Mouse (Mus musculus): ENCODE data around the gene Serpina9. TPM values are rescaled to one million over a fixed set of nuclear protein-coding genes. Genes with fewer than 3 reads are reported as not detected.

The Serpina9 gene
- 1.4 and 2.7 TPM in 2 replicates for polyA plus RNA-seq (2012; rRNA removed)

GRCm38 (mm10) chr12:104013620-104014019 is at the start of gene Serpina9:
Gene Serpina9, minus strand, starts transcription at chr12:104013755.
- Histone ChIP-seq H3K4me3 (replicated peaks; ENCODE audit: extremely low read depth, low read depth, low read length) (no peak within 1 kb of the TSS), H3K4me1 (ENCODE audit: control insufficient read depth, insufficient read depth, low read length) (no peaks in the 10 kb centered on the region)
- WGBS = 83% methylated on average over 6 of the region's 6 CpGs
- no peak for DNase-seq
- no peak for TF ChIP-seq POLR2A (IDR thresholded peaks at IDR 0.05; ENCODE audit: borderline replicate concordance, extremely low read depth, low read depth, low read length)
- TF ChIP-seq CTCF (IDR thresholded peaks at IDR 0.05; ENCODE audit: insufficient read depth, low read length) = no peak

- Histone ChIP-seq H3K4me1 (ENCODE audit: control insufficient read depth, insufficient read depth, low read length) (no peaks in the 10 kb centered on the region), H3K4me3 (replicated peaks; ENCODE audit: extremely low read depth, low read depth, low read length) (no peak overlapping the region)
- no peak for DNase-seq
- WGBS = 39% methylated on average over 2 of the region's 2 CpGs
- TF ChIP-seq CTCF (IDR thresholded peaks at IDR 0.05; ENCODE audit: insufficient read depth, low read length) (no peak), POLR2A (IDR thresholded peaks at IDR 0.05; ENCODE audit: borderline replicate concordance, extremely low read depth, low read depth, low read length) (no peak)
These were observed 48.3 kb upstream of the Serpina9 start for GRCm38 (mm10) chr12:104061862-104062261.

GRCm38 (mm10) chr12:104060126-104060525 is 46.6 kb upstream of the Serpina9 start:
- no peak for DNase-seq
- 60% methylated on average over 6 of the region's 6 CpGs for WGBS
- Histone ChIP-seq H3K4me1 (ENCODE audit: control insufficient read depth, insufficient read depth, low read length) (no peaks in the 10 kb centered on the region), H3K4me3 (replicated peaks; ENCODE audit: extremely low read depth, low read depth, low read length) (no peak overlapping the region)
- TF ChIP-seq POLR2A (IDR thresholded peaks at IDR 0.05; ENCODE audit: borderline replicate concordance, extremely low read depth, low read depth, low read length) (no peak), CTCF (IDR thresholded peaks at IDR 0.05; ENCODE audit: insufficient read depth, low read length) (no peak)

GRCm38 (mm10) chr12:104057531-104057930 is 44.0 kb upstream of the Serpina9 start:
- TF ChIP-seq POLR2A (IDR thresholded peaks at IDR 0.05; ENCODE audit: borderline replicate concordance, extremely low read depth, low read depth, low read length) (no peak), CTCF (IDR thresholded peaks at IDR 0.05; ENCODE audit: insufficient read depth, low read length) (no peak)
- no peak overlapping the region for H3K4me3 ChIP-seq (replicated peaks; ENCODE audit: extremely low read depth, low read depth, low read length)
- no peak for DNase-seq
- WGBS = 80% methylated on average over 7 of the region's 7 CpGs
- no peaks in the 10 kb centered on the region for H3K4me1 ChIP-seq (ENCODE audit: control insufficient read depth, insufficient read depth, low read length)

- TF ChIP-seq POLR2A (IDR thresholded peaks at IDR 0.05; ENCODE audit: borderline replicate concordance, extremely low read depth, low read depth, low read length) (no peak), CTCF (IDR thresholded peaks at IDR 0.05; ENCODE audit: insufficient read depth, low read length) (no peak)
- 25% methylated on average over 4 of the region's 4 CpGs for WGBS
- no peak for DNase-seq
- no peak overlapping the region for H3K4me3 ChIP-seq (replicated peaks; ENCODE audit: extremely low read depth, low read depth, low read length)
- no peaks in the 10 kb centered on the region for H3K4me1 ChIP-seq (ENCODE audit: control insufficient read depth, insufficient read depth, low read length)
These were observed 43.5 kb upstream of the Serpina9 start for GRCm38 (mm10) chr12:104057050-104057449.

- H3K4me1 ChIP-seq (ENCODE audit: control insufficient read depth, insufficient read depth, low read length) = no peaks in the 10 kb centered on the region
- no peak for DNase-seq
- H3K4me3 ChIP-seq (replicated peaks; ENCODE audit: extremely low read depth, low read depth, low read length) = no peak overlapping the region
- TF ChIP-seq CTCF (IDR thresholded peaks at IDR 0.05; ENCODE audit: insufficient read depth, low read length) (no peak), POLR2A (IDR thresholded peaks at IDR 0.05; ENCODE audit: borderline replicate concordance, extremely low read depth, low read depth, low read length) (no peak)
- WGBS = 68% methylated on average over 8 of the region's 8 CpGs
These were observed 42.2 kb upstream of the Serpina9 start for GRCm38 (mm10) chr12:104055755-104056154.

GRCm38 (mm10) chr12:104053995-104054394 is 40.4 kb upstream of the Serpina9 start:
- whole genome bisulfite sequencing = 27% methylated on average over 1 of the region's 1 CpGs
- Histone ChIP-seq H3K4me3 (replicated peaks; ENCODE audit: extremely low read depth, low read depth, low read length) (no peak overlapping the region), H3K4me1 (ENCODE audit: control insufficient read depth, insufficient read depth, low read length) (no peaks in the 10 kb centered on the region)
- DNase-seq = no peak
- no peak for TF ChIP-seq POLR2A (IDR thresholded peaks at IDR 0.05; ENCODE audit: borderline replicate concordance, extremely low read depth, low read depth, low read length)
- TF ChIP-seq CTCF (IDR thresholded peaks at IDR 0.05; ENCODE audit: insufficient read depth, low read length) = no peak

- Histone ChIP-seq H3K4me3 (replicated peaks; ENCODE audit: extremely low read depth, low read depth, low read length) (no peak overlapping the region), H3K4me1 (ENCODE audit: control insufficient read depth, insufficient read depth, low read length) (no peaks in the 10 kb centered on the region)
- no peak for TF ChIP-seq POLR2A (IDR thresholded peaks at IDR 0.05; ENCODE audit: borderline replicate concordance, extremely low read depth, low read depth, low read length)
- TF ChIP-seq CTCF (IDR thresholded peaks at IDR 0.05; ENCODE audit: insufficient read depth, low read length) = no peak
- DNase-seq = no peak
- 69% methylated on average over 8 of the region's 8 CpGs for WGBS
These were observed 32.2 kb upstream of the Serpina9 start for GRCm38 (mm10) chr12:104045713-104046112.

GRCm38 (mm10) chr12:104044343-104044742 is 30.8 kb upstream of the Serpina9 start, which contains the start of gene Serpina12:
Gene Serpina12, minus strand, starts transcription at chr12:104044443.
- no peak for DNase-seq
- no peak for TF ChIP-seq POLR2A (IDR thresholded peaks at IDR 0.05; ENCODE audit: borderline replicate concordance, extremely low read depth, low read depth, low read length)
- TF ChIP-seq CTCF (IDR thresholded peaks at IDR 0.05; ENCODE audit: insufficient read depth, low read length) = no peak
- 83% methylated on average over 7 of the region's 7 CpGs for WGBS
- H3K4me1 ChIP-seq (ENCODE audit: control insufficient read depth, insufficient read depth, low read length) = no peaks in the 10 kb centered on the region
- H3K4me3 ChIP-seq (replicated peaks; ENCODE audit: extremely low read depth, low read depth, low read length) = no peak within 1 kb of the TSS

- TF ChIP-seq POLR2A (IDR thresholded peaks at IDR 0.05; ENCODE audit: borderline replicate concordance, extremely low read depth, low read depth, low read length) (no peak), CTCF (IDR thresholded peaks at IDR 0.05; ENCODE audit: insufficient read depth, low read length) (no peak)
- Histone ChIP-seq H3K4me3 (replicated peaks; ENCODE audit: extremely low read depth, low read depth, low read length) (no peak overlapping the region), H3K4me1 (ENCODE audit: control insufficient read depth, insufficient read depth, low read length) (no peaks in the 10 kb centered on the region)
- WGBS = 76% methylated on average over 2 of the region's 2 CpGs
- no peak for DNase-seq
These were observed 29.2 kb upstream of the Serpina9 start for GRCm38 (mm10) chr12:104042753-104043152.
